Mouse (Mus musculus) right cerebral cortex, adult 18-20 months (tissue): ENCODE data around the gene Gm45808.
"Not testable (repeated sequence)": the region's sequence is repeated elsewhere in the genome, so short reads cannot be mapped to it uniquely, and the experiment has no call there.

ENCODE experiments used
- DNase-seq: peaks from one replicate; pipeline ENCODE4 v3.0.0; 2022; ENCODE audit warnings: mixed read lengths

Gene Gm45808

GRCm38 (mm10) chr7:45509181-45509882 is 22.7 kb upstream of the Gm45808 start:
- DNase-seq: no peak

GRCm38 (mm10) chr7:45508561-45508960 is 21.9 kb upstream of the Gm45808 start:
- no peak for DNase-seq

GRCm38 (mm10) chr7:45507583-45507982 is 21.0 kb upstream of the Gm45808 start:
- no peak for DNase-seq

GRCm38 (mm10) chr7:45498427-45498826 is 11.8 kb upstream of the Gm45808 start:
- no peak for DNase-seq

- DNase-seq: no peak
These were observed 7.9 kb upstream of the Gm45808 start for GRCm38 (mm10) chr7:45494548-45494947.

GRCm38 (mm10) chr7:45492951-45493350 is 6.3 kb upstream of the Gm45808 start:
- no peak for DNase-seq

GRCm38 (mm10) chr7:45492225-45492844 is 5.7 kb upstream of the Gm45808 start:
- no peak for DNase-seq

GRCm38 (mm10) chr7:45491264-45491663 is 4.7 kb upstream of the Gm45808 start:
- DNase-seq: no peak

GRCm38 (mm10) chr7:45490822-45491221 is 4.2 kb upstream of the Gm45808 start:
- DNase-seq: peak; percentile 52

- no peak for DNase-seq
These were observed 3.0 kb upstream of the Gm45808 start for GRCm38 (mm10) chr7:45489578-45489977.

GRCm38 (mm10) chr7:45488293-45489204 is 1.9 kb upstream of the Gm45808 start, which contains the start of gene Dhdh:
TSS of gene Dhdh (minus strand) at chr7:45488805.
- peak; percentile 39 for DNase-seq

- no peak for DNase-seq
These were observed 1.3 kb upstream of the Gm45808 start for GRCm38 (mm10) chr7:45487861-45488292.

- no peak for DNase-seq
These were observed 453 bp downstream of the Gm45808 start for GRCm38 (mm10) chr7:45486158-45486557.

- DNase-seq: not testable (repeated sequence)
These were observed 1.6 kb downstream of the Gm45808 start for GRCm38 (mm10) chr7:45484985-45485384.

- no peak for DNase-seq
These were observed 4.4 kb downstream of the Gm45808 start for GRCm38 (mm10) chr7:45482166-45482565.

- peak; percentile 75 for DNase-seq
These were observed 5.2 kb downstream of the Gm45808 start, which contains the start of gene Tulp2 for GRCm38 (mm10) chr7:45481374-45481927. TSS of gene Tulp2 (plus strand) at chr7:45481877.

- not testable (repeated sequence) for DNase-seq
These were observed 6.3 kb downstream of the Gm45808 start for GRCm38 (mm10) chr7:45480310-45480709.

- no peak for DNase-seq
These were observed 7.8 kb downstream of the Gm45808 start for GRCm38 (mm10) chr7:45478774-45479173.

- peak; percentile 66 for DNase-seq
These were observed 9.6 kb downstream of the Gm45808 start for GRCm38 (mm10) chr7:45477003-45477402.

- DNase-seq: no peak
These were observed 10.2 kb downstream of the Gm45808 start for GRCm38 (mm10) chr7:45476453-45476852.

GRCm38 (mm10) chr7:45475291-45475969 is 11.2 kb downstream of the Gm45808 start:
- DNase-seq: no peak

GRCm38 (mm10) chr7:45470869-45471268 is 15.7 kb downstream of the Gm45808 start:
- DNase-seq: peak; percentile 70
